Mouse (Mus musculus): ENCODE data around the gene Zfp933. TPM values are rescaled to one million over a fixed set of nuclear protein-coding genes. Genes with fewer than 3 reads are reported as not detected.
"Not testable (repeated sequence)": the region's sequence is repeated elsewhere in the genome, so short reads cannot be mapped to it uniquely, and the experiment has no call there.

Gene Zfp933
- polyA plus RNA-seq, 1 experiment: 4.5 TPM

GRCm38 (mm10) chr4:147793390-147793916 lies 54.7 kb downstream of the Zfp933 start:
- not testable (repeated sequence) for H3K4me1 ChIP-seq (ENCODE audit: control insufficient read depth, insufficient read depth, low read length); H3K27ac ChIP-seq (ENCODE audit: control insufficient read depth, insufficient read depth, low read depth, low read length, poor library complexity); H3K4me3 ChIP-seq (replicated peaks; ENCODE audit: control insufficient read depth, low read depth, low read length)
- 62% methylated on average over 2 of the region's 2 CpGs for whole genome bisulfite sequencing

DNA sequence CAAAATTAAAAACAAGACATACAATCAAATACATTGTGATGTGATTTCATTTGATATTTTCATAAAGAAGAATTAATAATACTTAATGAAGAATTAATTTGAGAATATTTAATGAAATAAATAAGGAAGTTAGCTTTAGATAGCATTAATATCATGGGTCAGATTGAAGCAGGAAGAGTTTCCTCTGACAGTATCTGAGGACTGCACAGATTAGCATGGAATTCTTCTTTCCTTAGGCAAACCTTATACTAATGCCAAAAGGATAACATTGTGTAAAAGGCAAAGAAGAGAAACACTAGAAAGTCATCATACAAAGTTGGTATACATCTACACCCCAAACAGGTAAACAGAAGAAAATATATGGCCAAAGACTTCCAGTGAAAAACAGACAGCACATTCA lies 56.4 kb downstream of the Zfp933 start:
- H3K4me1 ChIP-seq (ENCODE audit: control insufficient read depth, insufficient read depth, low read length); H3K27ac ChIP-seq (ENCODE audit: control insufficient read depth, insufficient read depth, low read depth, low read length, poor library complexity): not testable (repeated sequence)

More for the DNA sequence above, 56.4 kb downstream of the Zfp933 start:
- H3K4me3 ChIP-seq (replicated peaks; ENCODE audit: control insufficient read depth, low read depth, low read length): not testable (repeated sequence)

Other genes starting within 250 kb of the Zfp933 start
- 0.86 and 6.6 TPM in 2 replicates for gene Zfp979, start 205.9 kb downstream of the Zfp933 start, polyA plus RNA-seq (2011; ENCODE audit: insufficient read depth, insufficient read length, low replicate concordance, missing spikeins)
- gene Zfp534, start 145.8 kb downstream of the Zfp933 start, polyA plus RNA-seq (2011; ENCODE audit: insufficient read depth, insufficient read length, low replicate concordance, missing spikeins): 2.3 TPM in 1 of 2 replicates, not detected in the other
- 6.1 and 13.8 TPM in 2 replicates for gene Zfp984, start 38.6 kb downstream of the Zfp933 start, polyA plus RNA-seq (2011; ENCODE audit: insufficient read depth, insufficient read length, low replicate concordance, missing spikeins)
- 88.5 and 129 TPM in 2 replicates for gene Miip, start 20.4 kb upstream of the Zfp933 start, polyA plus RNA-seq (2011; ENCODE audit: insufficient read depth, insufficient read length, low replicate concordance, missing spikeins)
- gene Fv1, start 20.6 kb upstream of the Zfp933 start, polyA plus RNA-seq (2011; ENCODE audit: insufficient read depth, insufficient read length, low replicate concordance, missing spikeins): 2.1 and 3.3 TPM in 2 replicates
- 12.1 and 23.5 TPM in 2 replicates for gene Mfn2, start 56.3 kb upstream of the Zfp933 start, polyA plus RNA-seq (2011; ENCODE audit: insufficient read depth, insufficient read length, low replicate concordance, missing spikeins)
- gene Plod1, start 88.4 kb upstream of the Zfp933 start, polyA plus RNA-seq (2011; ENCODE audit: insufficient read depth, insufficient read length, low replicate concordance, missing spikeins): 5.6 and 10.2 TPM in 2 replicates
- 12.4 and 19.6 TPM in 2 replicates for gene 2510039O18Rik, start 92.5 kb upstream of the Zfp933 start, polyA plus RNA-seq (2011; ENCODE audit: insufficient read depth, insufficient read length, low replicate concordance, missing spikeins)
- not detected in 2 replicates for gene Nppb, start 137.4 kb upstream of the Zfp933 start, polyA plus RNA-seq (2011; ENCODE audit: insufficient read depth, insufficient read length, low replicate concordance, missing spikeins)
- gene Nppa, start 152.4 kb upstream of the Zfp933 start, polyA plus RNA-seq (2011; ENCODE audit: insufficient read depth, insufficient read length, low replicate concordance, missing spikeins): not detected in 2 replicates
- gene Clcn6, start 190.5 kb upstream of the Zfp933 start, polyA plus RNA-seq (2011; ENCODE audit: insufficient read depth, insufficient read length, low replicate concordance, missing spikeins): 3.4 and 6.8 TPM in 2 replicates
- 5.2 and 9.6 TPM in 2 replicates for gene Mthfr, start 190.7 kb upstream of the Zfp933 start, polyA plus RNA-seq (2011; ENCODE audit: insufficient read depth, insufficient read length, low replicate concordance, missing spikeins)
- 10.0 and 20.9 TPM in 2 replicates for gene Agtrap, start 239.7 kb upstream of the Zfp933 start, polyA plus RNA-seq (2011; ENCODE audit: insufficient read depth, insufficient read length, low replicate concordance, missing spikeins)

Data from bone marrow, adult 2 months (tissue).